Mouse (Mus musculus): ENCODE measurements at regions not wholly inside any gene's neighbourhood (a gene's known extent, or its start where the extent isn't known, plus 50 kb on each side); places are given as distances from the start of the nearest gene placed in this dataset.

DNA sequence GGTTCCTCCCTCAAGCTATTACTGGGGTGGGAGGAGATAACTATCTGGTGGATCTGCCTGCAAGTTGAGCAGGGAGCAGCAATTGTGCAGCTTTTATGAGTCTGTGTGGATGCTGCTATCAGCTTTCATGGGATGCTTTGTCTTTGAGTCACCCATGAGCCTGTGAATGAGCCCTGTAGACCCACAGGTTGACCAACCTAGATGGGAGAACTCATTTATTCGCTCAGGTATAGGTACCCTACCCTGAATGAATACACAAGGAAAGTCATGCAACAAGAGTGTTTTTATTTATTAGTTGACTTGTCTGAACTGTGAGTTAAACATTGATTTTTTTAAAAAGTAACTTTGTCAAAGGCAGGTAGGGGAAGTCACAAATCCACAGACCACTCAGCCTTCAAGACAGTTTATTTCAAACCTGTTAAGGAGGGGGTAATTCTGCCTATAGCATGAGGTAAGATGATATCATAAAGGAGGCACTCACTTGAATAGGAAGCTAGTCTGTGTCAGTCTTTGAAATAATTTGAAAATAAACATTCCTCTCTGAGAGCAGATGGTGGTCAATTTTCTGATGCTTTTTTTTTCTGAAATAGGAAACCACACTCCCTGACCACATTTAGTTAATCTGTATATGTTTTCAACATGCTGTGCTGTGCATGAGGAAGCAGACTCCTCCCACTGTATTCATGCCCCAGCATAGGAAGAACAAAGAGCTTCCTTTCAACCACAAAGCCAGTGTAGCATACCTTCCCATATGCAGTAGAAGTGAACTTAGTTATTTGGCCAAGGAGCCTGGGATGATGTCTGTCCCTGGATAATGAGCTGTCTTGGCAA, 302.0 kb downstream of the Cmpk2 start:
- DNase-seq = no peak

DNA sequence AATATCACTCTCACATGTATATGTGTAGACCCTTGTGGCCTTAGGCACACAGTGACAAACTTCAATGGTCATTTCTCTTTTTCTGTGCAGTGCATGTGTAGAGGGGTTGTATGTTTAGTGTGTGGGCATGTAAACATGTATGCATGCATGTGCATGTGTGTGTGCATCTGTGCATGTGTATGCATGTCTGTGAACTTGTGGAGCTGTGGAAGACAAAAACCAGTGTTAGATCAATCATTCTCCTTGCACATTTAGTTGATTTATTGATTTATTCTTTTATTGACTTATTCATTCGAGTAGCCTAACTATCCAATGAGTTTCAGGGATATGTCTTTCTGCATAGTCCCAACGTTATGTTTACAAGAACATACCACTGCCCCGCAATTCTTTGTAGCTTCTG, 298.5 kb downstream of the Cmpk2 start:
- DNase-seq = no peak

DNA sequence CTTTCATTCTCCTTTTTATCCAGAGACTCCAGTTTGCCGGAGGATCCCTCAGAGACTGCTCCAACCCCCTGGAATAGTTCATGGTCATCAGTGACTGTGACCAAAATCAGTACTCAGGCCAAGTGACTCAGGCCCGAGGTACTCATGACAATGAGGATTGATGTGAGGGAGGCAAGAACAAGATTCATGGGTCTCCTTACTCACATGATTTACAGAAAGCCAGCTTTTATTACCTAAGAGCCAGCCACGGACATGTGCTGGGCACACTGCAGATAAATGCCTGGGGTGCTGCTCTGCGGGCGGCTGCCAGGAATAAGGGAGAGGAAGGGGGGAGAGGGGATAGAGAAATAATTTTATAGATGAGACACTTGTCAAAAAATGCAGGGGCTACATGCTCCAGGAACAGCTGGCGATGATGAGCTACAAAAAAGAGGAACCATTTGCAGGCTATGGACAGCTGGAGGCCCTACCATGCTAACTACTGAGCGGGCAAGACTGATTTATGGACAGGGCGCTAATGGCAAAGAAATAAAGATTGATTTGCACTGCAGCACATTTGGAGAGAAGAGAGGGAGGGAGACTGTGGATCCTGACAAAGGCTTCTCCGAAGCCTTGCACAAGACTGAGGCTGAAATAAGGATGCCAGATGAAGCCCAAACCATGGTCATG, 289.8 kb downstream of the Cmpk2 start:
- no peak for DNase-seq

DNA sequence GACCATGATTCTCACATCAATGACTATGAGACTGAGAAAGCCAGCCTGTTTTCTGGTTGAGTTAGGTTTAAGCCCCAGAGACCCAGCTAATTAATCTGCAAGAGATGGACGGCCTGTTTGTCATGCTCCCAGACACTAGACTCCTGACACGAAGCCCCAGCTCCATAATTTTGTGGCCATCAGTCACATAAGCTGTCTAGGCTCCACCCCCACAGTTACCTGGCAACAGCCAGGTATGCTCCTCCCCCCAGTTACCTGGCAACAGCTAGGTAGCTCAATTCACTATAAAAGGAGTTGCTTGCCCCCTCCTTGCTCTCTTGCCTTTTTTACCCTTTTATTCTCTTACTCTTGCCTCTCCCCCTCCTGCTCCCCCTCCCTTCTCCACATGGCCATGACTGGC, 287.3 kb downstream of the Cmpk2 start:
- DNase-seq = no peak

DNA sequence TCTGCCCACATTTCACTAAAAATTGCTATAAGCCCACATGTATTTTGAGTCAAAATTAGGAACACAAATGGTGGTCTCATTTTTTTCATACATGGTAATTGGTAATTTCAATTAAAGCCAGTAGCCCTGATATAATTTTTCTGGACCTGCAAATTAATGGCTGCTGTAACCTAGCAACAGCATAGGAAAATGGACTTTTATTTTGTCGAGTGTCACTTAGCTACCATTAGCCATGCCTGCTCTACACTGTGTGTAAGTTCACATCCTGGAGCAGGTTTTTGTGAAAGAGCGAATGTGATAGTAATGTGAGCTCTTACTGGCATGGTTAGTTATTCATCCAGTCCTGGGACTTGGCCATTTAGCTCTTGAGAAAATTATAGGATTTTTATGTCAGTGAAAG, 285.6 kb downstream of the Cmpk2 start:
- no peak for DNase-seq

DNA sequence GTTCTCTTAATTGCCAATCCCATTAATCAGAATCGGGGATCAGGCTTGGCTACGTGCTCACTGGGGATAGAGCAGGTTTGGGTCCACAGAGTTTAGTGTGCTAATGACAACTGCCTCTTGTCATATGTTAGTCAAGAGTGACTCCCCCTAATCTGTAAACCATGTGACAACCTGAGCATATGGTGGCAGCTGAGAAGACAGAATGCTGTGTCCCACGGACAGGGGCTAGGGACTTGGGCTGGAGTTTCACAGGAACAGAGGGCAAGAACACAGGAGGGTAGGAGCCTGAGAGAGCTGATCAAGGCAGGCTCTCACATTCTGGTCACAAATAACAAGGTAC, 265.5 kb downstream of the Cmpk2 start:
- no peak for DNase-seq

DNA sequence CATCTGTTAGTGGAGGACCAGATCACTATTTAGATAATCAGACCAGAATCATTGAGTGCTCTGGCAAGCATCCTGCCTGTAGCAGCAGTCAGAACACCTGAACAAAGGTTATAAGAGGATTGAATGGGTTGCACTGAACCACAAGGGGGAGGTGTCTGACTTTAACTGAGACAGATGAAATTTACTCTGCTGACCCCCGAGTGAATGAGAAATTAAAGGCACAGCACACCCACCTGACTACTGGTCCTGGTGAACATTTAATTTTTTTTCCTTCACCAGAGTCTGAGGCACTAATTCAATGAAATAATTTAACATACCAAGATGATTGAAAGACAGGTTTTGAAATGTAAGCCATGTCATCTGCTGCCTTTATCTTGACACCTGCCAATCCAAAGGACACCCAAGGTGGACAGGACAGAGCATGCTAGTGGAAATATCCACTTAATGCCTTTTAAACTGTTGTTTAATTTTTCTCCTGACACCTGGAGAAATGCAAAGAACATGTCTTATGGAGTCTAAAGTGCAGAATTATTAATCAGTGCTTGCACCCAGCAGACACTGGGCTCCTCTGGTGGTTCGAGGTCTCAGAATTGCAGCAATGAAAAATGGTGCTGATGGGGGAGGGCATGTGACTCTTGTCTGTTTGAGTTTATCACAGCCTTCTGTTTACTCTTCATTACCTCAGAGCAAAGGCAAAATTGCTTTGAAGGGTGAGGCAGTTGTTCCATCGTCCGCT, 265.0 kb downstream of the Cmpk2 start:
- DNase-seq = no peak

DNA sequence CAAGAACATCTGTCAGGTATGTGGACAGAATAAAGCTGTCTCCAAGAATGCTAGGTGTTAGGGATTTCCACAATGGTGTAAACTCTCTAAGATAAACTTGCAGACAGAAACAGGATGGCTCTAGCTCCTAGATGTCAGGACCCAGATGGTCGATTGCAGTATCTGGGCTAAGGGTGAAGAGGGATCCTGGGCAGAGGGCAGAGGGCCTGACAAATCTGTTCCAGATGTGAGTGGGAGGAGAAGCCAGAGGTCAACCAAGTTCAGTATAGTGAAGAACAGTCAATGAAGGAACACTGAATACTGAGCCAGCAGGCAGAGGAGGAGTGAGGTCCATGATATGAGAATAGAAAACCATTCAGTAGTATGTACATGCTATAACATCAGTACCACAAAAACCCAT, 254.4 kb downstream of the Cmpk2 start:
- DNase-seq = no peak

DNA sequence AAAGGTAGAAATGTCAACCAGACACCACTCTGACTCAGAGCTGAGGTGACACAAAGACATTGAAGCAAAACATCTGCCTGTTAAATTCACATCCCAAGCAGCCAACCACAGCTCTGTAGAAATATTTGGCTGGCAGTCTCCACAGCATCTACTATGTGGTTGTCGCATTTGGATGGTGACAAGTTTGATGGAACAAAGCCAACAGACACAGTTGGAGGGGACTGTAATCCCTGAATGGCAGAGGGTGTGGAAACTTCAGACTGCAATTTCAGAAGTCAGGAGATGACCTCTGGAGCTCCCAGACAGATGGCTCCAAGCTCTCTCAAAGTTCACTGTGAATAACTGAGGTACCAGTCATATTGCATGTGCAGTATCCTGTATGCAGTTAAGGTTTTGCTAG, 229.8 kb downstream of the Cmpk2 start:
- no peak for DNase-seq

DNA sequence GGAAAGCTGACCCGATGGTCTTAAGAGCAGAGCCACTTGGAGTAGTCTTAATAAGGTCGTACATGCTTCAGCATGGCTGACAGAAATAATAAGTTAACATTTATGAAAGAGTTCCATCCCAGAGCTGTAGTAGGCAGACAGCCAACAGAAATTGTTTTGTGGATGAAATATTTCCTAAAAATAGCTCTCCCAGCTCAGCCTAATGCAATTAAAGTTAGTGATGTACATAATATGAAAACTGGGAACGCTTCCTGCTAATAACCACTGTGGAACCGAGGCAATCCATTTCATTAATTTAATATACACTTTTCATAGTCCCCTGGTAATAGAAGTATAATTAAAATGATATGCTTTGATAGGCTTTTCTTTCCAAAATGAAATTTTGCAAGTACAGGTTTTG, 219.0 kb downstream of the Cmpk2 start:
- DNase-seq = no peak

DNA sequence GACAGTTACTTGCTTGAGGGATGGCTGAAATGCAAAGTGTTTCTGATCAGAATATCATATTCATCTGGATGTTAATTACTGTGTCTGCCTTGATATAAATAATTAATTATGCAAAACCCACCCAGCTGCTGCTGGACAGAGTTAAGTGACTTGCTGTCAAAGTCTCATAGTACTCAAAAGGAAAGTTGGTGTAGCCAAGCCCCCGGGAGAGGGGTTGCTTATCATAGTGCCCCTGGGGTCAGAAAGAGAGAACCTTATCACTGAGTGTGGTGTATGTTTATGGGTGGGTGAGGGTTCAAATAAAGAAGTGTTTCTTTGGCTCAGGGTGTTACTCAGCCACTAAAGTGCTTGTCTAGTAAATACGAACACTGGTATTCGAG, 211.6 kb downstream of the Cmpk2 start:
- DNase-seq = no peak

DNA sequence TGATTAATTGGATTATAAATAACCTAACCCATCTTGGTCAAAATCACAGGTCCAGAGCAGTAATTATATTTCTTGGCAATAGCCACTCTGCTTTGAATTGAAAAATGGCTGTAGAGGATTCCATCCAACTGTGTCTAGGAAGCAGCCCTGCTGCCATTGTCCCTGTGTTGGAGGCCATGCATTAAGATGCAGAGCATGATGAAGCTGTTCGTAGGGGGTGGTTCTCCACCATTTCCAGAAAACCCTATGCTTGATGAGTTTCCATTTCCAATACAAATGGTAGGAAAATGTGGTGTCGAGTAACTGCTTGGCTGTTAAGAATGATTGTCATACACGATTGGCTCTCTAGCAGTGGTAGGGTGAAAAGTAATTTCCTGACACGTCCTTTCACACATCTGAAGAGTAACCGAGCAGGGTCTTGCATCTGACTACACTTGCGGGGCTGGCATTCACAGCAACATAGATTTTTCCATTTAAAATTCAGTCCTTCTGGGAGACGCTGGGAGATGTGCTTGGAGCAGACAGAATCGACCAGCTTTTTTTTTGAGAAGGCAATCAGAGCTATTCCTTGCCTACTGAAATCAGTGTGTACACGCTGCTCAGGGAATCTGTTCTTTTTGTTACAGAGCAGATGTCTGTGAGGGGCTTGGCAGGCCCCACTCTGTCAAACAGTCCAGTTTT, 211.0 kb downstream of the Cmpk2 start:
- DNase-seq = no peak

DNA sequence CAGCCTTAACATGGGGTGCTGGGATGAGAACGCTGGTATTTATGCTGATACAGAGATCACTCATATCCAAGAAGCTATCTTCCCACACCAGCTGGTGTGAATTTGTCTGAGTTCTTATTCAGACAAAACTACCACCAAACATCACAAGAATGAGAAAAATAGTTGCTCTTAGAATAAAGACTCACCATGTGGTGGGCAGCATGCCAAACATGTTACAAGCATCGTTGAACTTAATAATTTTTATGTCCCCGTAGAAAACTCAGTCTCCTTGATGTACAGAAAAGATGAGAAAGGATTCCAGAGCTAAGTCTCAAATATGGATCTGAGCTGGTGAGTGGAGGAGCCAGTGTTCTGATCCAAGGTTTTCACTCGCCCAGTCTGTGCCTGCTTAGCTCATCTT, 196.5 kb downstream of the Cmpk2 start:
- no peak for DNase-seq

DNA sequence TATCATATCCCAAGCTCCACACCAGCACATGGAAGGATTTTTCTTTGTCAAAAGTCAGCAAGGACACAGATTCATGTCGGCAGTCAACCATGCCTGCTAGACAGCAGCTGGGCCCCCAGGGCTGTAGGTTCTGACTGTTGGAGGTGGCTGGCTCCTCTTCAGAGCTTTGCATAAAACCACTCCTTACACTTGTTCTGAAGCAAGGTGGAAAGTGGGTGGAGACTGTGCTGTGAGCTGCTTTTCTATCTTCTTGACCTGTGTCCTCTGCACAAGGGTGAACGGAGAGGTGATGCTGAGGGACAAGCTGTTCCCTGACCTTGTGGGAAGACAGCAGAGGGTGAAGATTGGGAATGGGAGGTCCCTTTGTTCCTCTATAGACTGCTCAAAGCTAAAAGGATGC, 185.2 kb downstream of the Cmpk2 start:
- no peak for DNase-seq

DNA sequence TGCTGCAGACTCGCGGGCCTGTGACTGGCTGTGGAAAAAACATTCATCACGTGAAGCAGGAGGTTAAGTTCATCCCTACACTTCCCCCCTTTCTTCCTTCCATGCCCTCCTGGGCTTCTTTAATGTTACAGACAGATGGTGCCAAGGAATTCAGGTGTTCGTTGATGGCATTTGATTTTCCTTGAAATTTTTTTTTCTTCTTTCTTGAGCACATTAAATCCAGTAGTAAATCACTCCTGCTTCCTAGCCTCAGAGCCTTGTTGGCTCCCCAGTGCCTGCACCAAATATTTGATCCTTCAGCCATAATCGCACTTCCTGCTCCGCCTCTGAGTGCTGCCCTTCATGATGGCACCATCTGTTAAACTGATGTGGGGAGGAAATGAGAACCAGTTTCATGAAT, 184.8 kb downstream of the Cmpk2 start:
- DNase-seq = no peak

DNA sequence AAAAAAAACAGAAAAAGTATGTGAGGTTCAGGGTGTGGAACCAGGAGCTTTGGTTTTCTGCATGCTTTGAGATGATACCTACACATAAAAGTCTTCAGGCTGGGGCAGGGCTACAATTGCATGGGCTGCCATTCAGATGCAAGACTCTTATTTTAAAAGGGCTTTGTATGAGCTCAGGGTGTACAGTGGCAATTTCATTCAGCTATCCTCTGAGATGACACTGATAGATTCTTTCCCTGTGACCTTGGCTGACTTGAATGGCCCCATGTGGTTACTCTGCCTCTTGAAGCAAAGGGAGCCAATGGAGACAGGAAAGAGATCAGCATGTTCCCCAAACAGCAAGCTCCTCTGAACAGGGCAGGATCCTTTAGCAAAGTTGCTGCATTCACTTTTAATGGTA, 177.1 kb downstream of the Cmpk2 start:
- DNase-seq = no peak

DNA sequence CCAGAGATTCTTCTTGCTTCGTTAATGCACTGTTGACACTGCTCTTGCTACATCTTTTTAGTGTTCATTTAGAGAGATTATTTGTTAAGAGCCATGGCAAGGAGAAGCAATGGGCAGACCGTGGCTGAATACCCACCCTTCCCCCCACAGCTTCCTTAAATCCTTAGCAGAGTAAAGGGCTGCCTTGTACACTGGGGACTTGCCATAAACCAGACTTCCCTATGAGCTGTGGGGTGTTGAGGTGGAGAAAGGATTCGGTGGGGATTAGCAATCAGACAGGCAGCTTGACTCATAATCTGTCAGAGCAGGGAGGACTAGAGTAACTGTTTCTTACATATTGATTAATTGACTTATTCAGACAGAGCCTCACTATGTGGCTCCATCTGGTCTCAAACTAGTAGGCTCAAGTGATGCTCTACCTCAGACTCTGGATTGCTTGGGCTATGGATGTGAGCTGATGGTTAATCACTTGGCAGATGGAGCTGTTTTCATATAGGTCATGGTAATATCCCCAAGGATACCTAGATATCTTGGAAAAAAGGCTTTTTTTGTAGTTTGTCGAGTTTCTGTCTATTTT, 166.7 kb downstream of the Cmpk2 start:
- DNase-seq = no peak

DNA sequence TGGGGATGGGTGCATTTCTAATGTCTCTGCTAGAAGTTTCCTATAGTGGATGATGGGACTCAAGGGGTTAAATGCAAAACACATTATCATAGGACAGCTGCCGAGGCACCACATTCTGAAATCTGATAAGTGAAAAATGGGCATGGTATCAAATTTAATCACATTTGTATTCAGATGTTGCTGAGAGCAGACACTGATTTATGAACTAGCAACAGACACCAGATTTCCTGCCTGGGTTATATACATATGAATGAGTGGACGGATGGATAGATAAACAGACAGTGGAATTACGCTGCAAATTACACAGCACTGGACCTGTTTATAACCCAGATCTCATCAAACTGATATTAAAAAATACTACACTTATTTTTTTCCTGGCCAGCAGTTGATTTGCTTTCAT, 166.2 kb downstream of the Cmpk2 start:
- DNase-seq = no peak

DNA sequence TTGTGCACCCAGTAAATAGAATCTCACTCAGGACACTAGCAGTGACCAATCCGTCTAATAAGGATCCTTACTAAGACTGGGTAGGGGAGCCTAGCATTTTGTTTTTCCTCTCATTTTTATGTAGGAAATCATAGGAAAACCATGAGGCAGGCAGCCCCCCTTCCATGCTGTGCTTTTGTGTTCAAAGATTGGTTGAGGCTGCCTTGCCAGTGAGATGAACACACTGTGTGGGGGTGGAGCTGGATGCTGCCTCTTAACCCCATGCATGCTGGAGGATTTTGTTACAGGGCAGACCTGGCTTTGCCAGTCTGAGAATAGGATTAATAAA, 162.8 kb downstream of the Cmpk2 start:
- DNase-seq = no peak

DNA sequence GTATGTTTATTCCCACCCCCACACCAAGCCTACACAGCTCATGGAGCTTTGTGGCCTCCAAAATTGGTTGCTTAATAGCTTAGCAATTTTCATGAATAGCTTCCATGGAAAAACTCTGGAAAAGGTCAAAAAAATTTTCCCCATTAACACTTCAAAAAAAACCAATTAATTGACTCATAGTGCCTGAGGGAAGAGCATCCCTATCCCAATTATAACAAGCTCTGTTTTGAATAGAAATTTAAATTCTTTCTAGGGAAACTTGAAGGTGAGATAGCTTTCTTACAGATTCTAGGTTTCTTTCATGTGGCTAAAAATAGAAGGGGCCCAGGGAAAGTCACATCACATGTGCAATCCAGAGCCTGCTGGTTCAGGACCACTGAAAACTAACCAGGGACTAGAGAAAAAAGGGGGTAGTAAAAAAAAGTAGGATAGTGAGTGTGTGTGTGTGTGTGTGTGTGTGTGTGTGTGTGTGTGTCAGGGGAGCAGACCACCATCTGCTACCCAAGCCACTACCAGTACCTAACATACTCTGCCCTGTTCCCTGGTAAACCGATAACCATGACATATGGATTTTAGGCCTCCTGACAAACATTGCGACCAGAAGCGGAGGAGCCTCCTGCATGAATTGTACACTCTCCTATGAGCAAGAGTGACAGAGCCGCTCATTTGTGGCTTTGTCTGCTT, 162.2 kb downstream of the Cmpk2 start:
- DNase-seq = no peak

DNA sequence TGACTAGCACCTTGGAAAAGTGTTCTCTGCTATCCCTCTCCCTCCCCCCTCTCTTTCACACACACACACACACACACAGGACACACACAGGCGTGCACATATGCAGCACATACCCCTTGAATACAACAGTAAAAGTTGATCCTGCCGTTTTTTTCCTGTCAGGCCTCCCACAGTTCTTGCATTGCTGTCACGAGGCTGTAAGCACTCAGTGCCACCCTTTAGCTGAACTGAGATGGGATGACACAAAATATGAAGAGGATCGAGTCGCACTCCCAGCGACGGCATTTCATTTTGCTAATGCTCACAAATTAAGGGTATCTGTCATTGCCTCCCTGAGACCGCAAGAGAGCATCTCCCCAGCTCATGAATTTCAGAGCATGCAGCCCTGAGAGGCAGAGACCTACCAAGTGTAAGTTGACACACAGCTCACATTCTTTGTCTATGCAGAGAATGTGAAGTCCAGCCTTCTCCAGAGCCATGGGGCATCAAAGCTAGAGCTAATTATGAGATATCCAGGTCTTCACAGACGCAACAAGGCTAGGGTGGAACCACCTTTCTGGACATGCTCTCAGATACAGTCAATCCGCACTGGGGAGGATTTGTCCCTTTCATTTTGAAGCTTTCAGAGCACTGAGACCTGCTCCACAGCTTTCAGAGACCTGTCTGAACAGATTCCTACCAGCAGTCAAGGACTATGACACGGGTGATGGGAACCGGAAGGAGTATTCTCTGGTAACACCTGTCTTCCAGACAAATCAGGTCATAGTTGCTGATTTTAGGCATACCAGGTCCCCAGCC, 152.3 kb downstream of the Cmpk2 start:
- no peak for DNase-seq

Data from cerebellum, adult 9-11 months (tissue).